Mouse (Mus musculus) embryonic facial prominence, embryonic 15.5 days (tissue): ENCODE data around the gene Axdnd1. TPM values are rescaled to one million over a fixed set of nuclear protein-coding genes. Genes with fewer than 3 reads are reported as not detected.
A peak's percentile ranks its signal among the peaks of the same experiment; 100 is the strongest.

ENCODE experiments used
- ATAC-seq: fragments of 200-750 bp; cut with Nextera tagmentation; 2 replicates; pipeline ENCODE4 v1.8.0; 2017; ENCODE audit warnings: low read depth, moderate TSS enrichment; ENCODE audit not compliant: insufficient number of reproducible peaks, low FRiP score, low TSS enrichment
- H3K27ac ChIP-seq: fragments of 300-500 bp; sonication (generic); replicated peaks from 2 replicates; pipeline ENCODE4 v1.5.1; 2015; ENCODE audit warnings: mild to moderate bottlenecking, inconsistent platforms
- H3K27me3 ChIP-seq: fragments of 300-500 bp; sonication (generic); 2 replicates; pipeline ENCODE4 v1.6.1; 2015; ENCODE audit warnings: inconsistent platforms
- H3K36me3 ChIP-seq: fragments of 300-500 bp; sonication (generic); 2 replicates; pipeline ENCODE4 v1.6.1; 2015; ENCODE audit warnings: mild to moderate bottlenecking, inconsistent platforms
- H3K4me1 ChIP-seq: fragments of 300-500 bp; sonication (generic); 2 replicates; pipeline ENCODE4 v1.6.1; 2015; ENCODE audit warnings: inconsistent platforms
- H3K4me2 ChIP-seq: fragments of 300-500 bp; sonication (generic); replicated peaks from 2 replicates; pipeline ENCODE4 v1.6.1; 2015; ENCODE audit warnings: mild to moderate bottlenecking, inconsistent platforms
- H3K4me3 ChIP-seq: fragments of 300-500 bp; sonication (generic); replicated peaks from 2 replicates; pipeline ENCODE4 v1.5.1; 2015; ENCODE audit warnings: mild to moderate bottlenecking, inconsistent platforms
- H3K9ac ChIP-seq: fragments of 300-500 bp; sonication (generic); 2 replicates; pipeline ENCODE4 v1.6.1; 2015; ENCODE audit warnings: inconsistent platforms
- H3K9me3 ChIP-seq: fragments of 300-500 bp; sonication (generic); replicated peaks from 2 replicates; pipeline ENCODE4 v1.6.1; 2016; ENCODE audit warnings: inconsistent platforms
- WGBS: fragments of 180-500 bp; shearing (Covaris S2); methylation state at CpG from one replicate; pipeline ENCODE4 v1.1.7; 2015; 5-methylcytosine and 5-hydroxymethylcytosine counted together
- polyA plus RNA-seq: library from polyadenylated mRNA; unstranded; fragments of >200 nt; fragmentation: Nextera tagmentation; extraction: Ambion mirVana; gene quantifications from 2 replicates; pipeline ENCODE4 v1.2.1, GENCODE M21; 2015

Axdnd1 gene
- polyA plus RNA-seq, result not detected in 2 replicates

DNA sequence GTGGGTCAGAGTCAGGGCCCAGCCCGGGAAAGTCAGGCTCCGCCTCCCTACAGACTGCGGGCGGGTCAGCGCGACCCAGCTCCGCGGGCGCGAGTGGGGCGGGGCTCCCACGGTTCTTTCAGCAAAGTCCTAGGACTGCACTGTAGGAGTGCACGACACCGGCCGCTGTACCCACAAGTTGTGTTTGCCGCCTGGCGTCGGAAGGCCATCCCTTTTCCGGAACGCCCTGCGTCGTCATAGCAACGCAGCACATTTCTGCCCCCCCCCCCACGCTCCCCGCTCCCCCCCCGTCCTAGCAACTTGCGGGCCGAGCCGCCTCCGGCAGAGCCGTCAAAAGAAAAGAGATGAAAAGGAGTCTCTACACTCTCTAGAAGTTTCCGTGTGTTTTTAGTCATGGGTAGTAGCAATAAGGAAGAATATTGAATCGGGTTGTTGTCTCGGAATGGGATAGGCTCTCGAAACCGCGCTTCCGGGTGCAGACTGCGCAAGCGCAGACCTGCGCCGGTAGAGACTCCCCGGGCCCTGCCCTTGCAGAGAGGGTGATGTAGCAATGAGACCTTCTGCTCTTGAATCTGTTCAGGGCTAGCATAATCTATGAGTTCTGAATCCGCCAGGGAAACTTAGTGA, at the start of gene Axdnd1:
Axdnd1 (minus strand) TSS at position 489 of the 627 bp plus-strand sequence.
- Histone ChIP-seq H3K4me3 (peak within 1 kb of the TSS; percentile 65), H3K4me2 (peak within 1 kb of the TSS; percentile 61), H3K27ac (peak within 1 kb of the TSS; percentile 77), H3K4me1 (no peaks in the 10 kb centered on the region; the same call in 1 of the 2 replicates), H3K9me3 (no peaks in the 10 kb centered on the region), H3K36me3 (no peaks in the 10 kb centered on the region), H3K27me3 (no peaks in the 10 kb centered on the region), H3K9ac (peak within 1 kb of the TSS; percentile 39; the same call in 1 of the 2 replicates)
- ATAC-seq, result peak; percentile 94
- under 1% methylated on average over 44 of the region's 44 CpGs for WGBS

DNA sequence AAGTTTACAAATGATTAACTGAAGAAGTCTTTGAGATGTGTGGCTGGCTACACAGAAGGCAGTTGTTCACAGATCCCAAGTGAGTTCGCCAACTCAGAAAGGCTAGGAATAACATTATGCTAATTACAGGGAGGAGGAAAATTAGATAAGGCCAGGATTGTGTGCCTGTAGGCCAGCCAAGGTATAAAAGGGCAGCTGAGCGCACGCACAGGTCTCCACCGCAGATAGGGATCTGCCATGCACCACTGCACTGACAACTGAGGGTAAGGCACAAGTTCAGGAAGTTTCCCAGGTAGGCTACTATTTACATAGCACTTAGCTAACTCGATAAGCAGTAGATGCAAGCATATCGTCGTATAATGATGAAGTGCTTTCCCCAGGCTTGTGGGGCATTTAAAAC, 49.6 kb upstream of the Axdnd1 start:
- 64% methylated on average over 7 of the region's 7 CpGs for WGBS
- H3K4me3 ChIP-seq, result no peak overlapping the region
- ATAC-seq, result no peak
- H3K4me1 ChIP-seq, result peaks cover 6% of the 10 kb centered on the region
- H3K27ac ChIP-seq, result no peak overlapping the region
- H3K27me3 ChIP-seq, result no peaks in the 10 kb centered on the region
- H3K9me3 ChIP-seq, result no peaks in the 10 kb centered on the region
- peaks cover 11% of the 10 kb centered on the region for H3K36me3 ChIP-seq
- H3K4me2 ChIP-seq, result no peak overlapping the region
- no peak overlapping the region for H3K9ac ChIP-seq

DNA sequence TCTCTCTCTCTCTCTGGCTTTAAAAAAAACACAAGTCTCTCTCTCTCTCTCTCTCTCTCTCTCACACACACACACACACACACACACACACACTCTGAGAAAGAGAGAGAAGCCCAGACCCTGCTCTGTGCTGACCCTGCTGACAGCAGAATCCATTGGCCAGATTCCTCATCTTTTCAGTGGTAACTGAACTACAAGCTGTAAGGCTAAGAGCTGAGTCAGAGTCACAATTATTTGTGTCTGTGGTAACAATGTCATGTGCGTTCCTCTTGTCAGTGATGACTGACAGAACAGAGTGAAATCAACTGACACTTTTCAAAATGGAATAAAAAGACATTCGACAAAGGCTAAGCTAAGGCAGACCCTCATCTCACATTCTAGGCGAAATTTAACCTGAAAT, 47.6 kb upstream of the Axdnd1 start:
- no peaks in the 10 kb centered on the region for H3K9me3 ChIP-seq
- ATAC-seq, result no peak
- peaks cover 6% of the 10 kb centered on the region for H3K4me1 ChIP-seq
- no peaks in the 10 kb centered on the region for H3K27me3 ChIP-seq
- peaks cover 11% of the 10 kb centered on the region for H3K36me3 ChIP-seq
- no peak overlapping the region for H3K4me3 ChIP-seq
- no peak overlapping the region for H3K9ac ChIP-seq
- no peak overlapping the region for H3K4me2 ChIP-seq
- 61% methylated on average over 3 of the region's 3 CpGs for WGBS
- H3K27ac ChIP-seq, result no peak overlapping the region

DNA sequence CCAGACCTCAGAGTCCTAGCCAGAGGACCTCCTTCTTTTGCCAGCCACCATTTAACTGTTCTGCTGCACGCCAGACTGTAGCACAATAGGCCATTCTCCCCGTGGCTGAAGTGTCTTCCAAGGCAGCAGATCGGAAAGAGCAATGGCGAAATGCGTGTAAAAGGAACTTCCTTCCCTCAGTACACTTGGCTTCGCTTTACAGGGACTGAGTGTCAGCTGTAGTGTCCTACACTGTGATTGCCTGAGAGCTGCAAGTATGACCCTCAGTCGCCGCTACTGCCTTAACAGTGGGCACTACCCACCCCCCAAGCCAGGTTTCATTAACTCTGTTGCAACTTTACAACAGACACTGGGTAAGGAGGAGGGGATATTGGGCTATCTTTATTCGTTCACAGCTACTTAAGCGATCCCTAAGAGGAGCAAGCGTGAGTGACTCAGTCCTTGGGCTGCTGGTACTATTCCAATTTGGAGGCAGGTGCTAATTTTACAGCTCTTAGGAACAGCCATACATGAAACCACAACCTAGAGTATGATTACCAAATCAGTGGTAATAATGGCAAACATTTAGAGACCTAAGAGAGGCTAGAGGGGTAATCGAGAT, 46.8 kb upstream of the Axdnd1 start:
- Histone ChIP-seq H3K27me3 (no peaks in the 10 kb centered on the region), H3K9ac (no peak overlapping the region), H3K9me3 (no peaks in the 10 kb centered on the region), H3K36me3 (peaks cover 11% of the 10 kb centered on the region), H3K27ac (no peak overlapping the region), H3K4me1 (peaks cover under 1% of the 10 kb centered on the region; the same call in 1 of the 2 replicates), H3K4me3 (no peak overlapping the region), H3K4me2 (no peak overlapping the region)
- ATAC-seq, result no peak
- 85% methylated on average over 12 of the region's 12 CpGs for WGBS

DNA sequence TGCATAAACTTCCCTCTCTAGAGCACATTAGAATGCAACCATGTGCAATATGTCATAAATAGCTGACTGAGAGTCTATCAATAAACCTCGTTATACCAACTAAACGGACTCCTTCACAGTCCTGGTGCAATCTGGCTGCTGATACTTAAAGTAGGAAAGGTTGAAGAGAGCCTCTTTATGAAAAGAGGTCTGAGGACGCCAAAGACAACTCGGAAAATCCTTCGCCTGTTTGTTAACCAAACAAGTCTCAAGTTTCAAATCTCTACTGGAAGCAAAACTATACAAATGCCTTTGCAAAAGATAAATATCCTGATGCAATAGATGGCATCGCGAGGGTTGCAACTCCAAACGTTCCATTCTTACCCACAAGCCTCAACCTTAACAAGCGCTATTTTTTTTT, 44.0 kb upstream of the Axdnd1 start:
- no peak for ATAC-seq
- H3K9me3 ChIP-seq, result no peaks in the 10 kb centered on the region
- H3K4me3 ChIP-seq, result no peak overlapping the region
- H3K27ac ChIP-seq, result no peak overlapping the region
- H3K9ac ChIP-seq, result no peak overlapping the region
- no peaks in the 10 kb centered on the region for H3K27me3 ChIP-seq
- WGBS, result 74% methylated on average over 9 of the region's 9 CpGs
- no peaks in the 10 kb centered on the region for H3K4me1 ChIP-seq
- peaks cover 11% of the 10 kb centered on the region for H3K36me3 ChIP-seq
- H3K4me2 ChIP-seq, result no peak overlapping the region

DNA sequence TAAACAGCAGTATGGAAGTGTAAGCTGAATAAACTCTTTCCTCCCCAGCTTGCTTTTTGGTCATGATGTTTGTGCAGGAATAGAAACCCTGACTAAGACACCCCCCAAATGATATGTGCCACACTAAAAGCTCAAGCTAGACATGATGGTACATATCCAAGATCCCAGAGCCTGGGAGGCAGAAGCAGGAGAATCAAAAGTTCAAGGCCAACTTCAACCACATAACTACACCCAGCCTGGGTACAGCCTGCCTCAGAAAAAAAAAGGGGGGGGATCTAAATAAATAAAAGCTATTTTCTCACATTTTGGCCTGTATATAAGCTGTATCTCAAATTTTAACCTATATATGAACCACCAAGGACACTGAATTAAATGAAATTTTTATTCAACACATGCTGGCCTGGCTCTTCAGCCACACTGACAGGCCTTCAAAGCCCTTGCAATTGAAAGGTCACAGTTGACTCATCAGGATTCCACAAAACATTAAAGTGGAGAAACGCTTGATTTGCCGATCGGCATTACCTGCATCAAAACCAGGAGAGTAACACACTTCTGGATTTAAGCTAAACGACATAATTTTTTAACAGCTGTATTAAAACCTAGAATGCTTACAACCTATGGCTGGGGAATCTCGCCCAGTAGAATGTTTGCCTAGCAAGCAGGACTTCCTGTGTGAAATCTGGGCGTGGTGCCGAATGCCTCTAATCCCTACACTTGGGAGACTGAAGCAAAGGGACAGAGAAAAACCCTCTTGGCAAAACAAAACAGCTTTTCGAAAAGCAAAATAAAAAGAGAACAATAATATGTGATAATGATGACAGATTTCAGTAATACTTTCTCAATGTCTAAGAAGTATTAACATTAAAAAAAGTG, 43.3 kb upstream of the Axdnd1 start:
- H3K36me3 ChIP-seq, result peaks cover 7% of the 10 kb centered on the region
- 78% methylated on average over 8 of the region's 8 CpGs for WGBS
- ATAC-seq, result no peak
- H3K9me3 ChIP-seq, result no peaks in the 10 kb centered on the region
- no peak overlapping the region for H3K4me2 ChIP-seq
- no peaks in the 10 kb centered on the region for H3K4me1 ChIP-seq
- no peaks in the 10 kb centered on the region for H3K27me3 ChIP-seq
- no peak overlapping the region for H3K4me3 ChIP-seq
- no peak overlapping the region for H3K9ac ChIP-seq
- H3K27ac ChIP-seq, result no peak overlapping the region

DNA sequence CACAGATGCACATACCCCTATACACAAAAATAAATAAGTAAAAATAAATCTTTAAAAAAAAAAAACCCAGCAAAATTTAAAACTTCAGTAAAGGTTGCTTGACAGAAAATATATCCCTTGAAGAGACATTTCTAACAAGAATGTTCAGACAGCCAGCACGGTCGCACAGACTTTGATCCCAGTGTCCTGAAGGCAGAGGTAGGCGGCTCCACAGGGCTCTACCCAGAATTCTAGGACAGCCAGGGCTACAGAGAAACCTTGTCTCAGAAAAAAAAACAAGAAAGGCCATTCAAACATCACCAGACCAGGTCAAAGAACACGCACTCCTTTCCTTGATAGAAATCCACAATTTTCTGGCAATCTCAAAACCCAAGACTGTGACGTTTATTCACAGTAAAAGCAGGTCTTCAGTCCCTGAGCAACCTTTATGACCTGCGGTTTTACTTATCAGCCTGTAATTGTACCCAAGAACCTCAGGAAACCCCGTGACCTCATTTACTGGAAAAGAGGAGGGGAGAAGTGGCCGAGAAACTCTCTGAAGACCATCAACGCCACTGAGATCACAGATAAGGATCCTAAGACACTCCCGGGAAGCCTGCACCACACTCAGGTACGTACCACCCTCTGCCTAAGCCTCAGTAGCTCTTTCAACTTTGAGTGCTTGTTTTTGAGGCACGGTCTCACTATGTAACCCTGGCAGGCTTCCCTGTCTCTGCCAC, 41.5 kb upstream of the Axdnd1 start:
- Histone ChIP-seq H3K27me3 (no peaks in the 10 kb centered on the region), H3K4me3 (no peak overlapping the region), H3K27ac (no peak overlapping the region), H3K36me3 (peaks cover 6% of the 10 kb centered on the region), H3K4me2 (no peak overlapping the region), H3K4me1 (no peaks in the 10 kb centered on the region), H3K9ac (no peak overlapping the region), H3K9me3 (no peaks in the 10 kb centered on the region)
- ATAC-seq, result no peak
- 75% methylated on average over 12 of the region's 12 CpGs for WGBS

DNA sequence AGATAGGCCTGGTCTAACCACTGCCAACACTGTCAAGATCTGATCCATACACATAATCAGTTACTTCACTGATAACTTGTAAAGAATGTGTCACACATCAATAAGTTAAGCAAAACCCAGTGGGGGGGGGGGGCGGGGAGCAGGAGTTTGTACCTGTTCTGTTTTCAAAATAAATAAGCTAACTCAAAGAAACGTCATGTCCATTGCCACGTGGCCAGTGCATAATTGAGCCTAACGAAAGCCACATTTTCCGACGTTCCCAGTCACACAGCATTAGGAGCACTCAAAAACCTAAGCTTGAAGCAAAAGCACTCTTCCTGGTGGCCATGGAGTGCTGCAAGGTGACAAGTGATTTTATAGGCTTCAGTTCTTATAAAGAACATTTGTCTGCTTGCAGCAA, 40.1 kb upstream of the Axdnd1 start:
- H3K27ac ChIP-seq, result no peak overlapping the region
- H3K9me3 ChIP-seq, result no peaks in the 10 kb centered on the region
- no peak overlapping the region for H3K4me3 ChIP-seq
- no peak overlapping the region for H3K9ac ChIP-seq
- peaks cover 2% of the 10 kb centered on the region for H3K36me3 ChIP-seq
- no peaks in the 10 kb centered on the region for H3K27me3 ChIP-seq
- H3K4me2 ChIP-seq, result no peak overlapping the region
- ATAC-seq, result no peak
- no peaks in the 10 kb centered on the region for H3K4me1 ChIP-seq
- 54% methylated on average over 6 of the region's 6 CpGs for WGBS

DNA sequence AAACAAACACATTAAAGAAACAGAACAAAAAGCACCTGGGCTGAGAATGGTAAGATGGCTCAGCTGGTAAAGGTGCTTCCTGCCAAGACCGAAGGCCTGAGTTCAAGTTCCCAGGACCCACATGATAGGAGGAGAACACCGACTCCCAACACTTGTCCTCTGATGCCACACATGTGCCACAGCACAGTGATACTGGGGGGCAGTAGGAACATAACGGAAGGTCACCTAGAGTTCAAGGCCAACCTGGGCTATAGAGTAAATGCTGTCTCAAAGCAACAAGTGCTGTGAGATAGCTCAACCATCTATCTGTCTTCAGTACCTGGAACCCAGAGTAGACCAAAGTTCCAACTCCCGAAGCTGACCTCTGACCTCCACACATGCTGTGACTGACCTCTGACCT, 39.3 kb upstream of the Axdnd1 start:
- Histone ChIP-seq H3K27me3 (no peaks in the 10 kb centered on the region), H3K36me3 (no peaks in the 10 kb centered on the region), H3K9me3 (no peaks in the 10 kb centered on the region), H3K9ac (no peak overlapping the region), H3K4me2 (no peak overlapping the region), H3K4me1 (no peaks in the 10 kb centered on the region), H3K27ac (no peak overlapping the region), H3K4me3 (no peak overlapping the region)
- ATAC-seq, result no peak
- WGBS, result 89% methylated on average over 4 of the region's 4 CpGs

DNA sequence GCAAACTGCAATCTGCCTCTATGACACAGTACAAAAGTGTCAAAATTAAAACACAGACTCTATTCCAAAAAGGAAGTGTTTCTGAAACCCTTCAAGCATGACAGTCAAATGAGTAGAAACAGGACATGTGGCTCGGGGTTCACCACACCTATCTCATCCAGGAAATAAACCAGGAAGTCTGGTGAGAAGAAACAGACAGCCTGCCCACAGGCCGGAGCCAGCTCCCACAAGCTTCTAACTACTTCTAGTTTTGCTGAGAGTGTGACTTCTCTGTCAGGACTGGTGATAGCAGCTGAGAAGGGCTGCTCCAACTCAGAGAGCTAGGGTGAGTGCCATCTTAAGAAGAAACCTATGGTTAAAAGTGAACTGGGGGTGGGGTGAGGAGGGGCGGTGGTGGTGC, 38.7 kb upstream of the Axdnd1 start:
- Histone ChIP-seq H3K36me3 (no peaks in the 10 kb centered on the region), H3K4me1 (no peaks in the 10 kb centered on the region), H3K4me3 (no peak overlapping the region), H3K27me3 (no peaks in the 10 kb centered on the region), H3K9me3 (no peaks in the 10 kb centered on the region), H3K27ac (no peak overlapping the region), H3K9ac (no peak overlapping the region), H3K4me2 (no peak overlapping the region)
- no peak for ATAC-seq
- 70% methylated on average over 3 of the region's 3 CpGs for WGBS
